Mouse (Mus musculus) inflammation-experienced regulatory T-cells, adult 6 months (primary cell): ENCODE data around the gene Prrt2. TPM values are rescaled to one million over a fixed set of nuclear protein-coding genes. Genes with fewer than 3 reads are reported as not detected.

Experiments
- ATAC-seq: one replicate; pipeline ENCODE4 v1.8.0; 2017
- polyA plus RNA-seq, 3 experiments: library from polyadenylated mRNA; unstranded; fragments of 100-300 nt; shearing (Covaris generic); gene quantifications; one replicate each; pipeline ENCODE4 v1.2.1; 2017

Gene Prrt2
- polyA plus RNA-seq, 3 experiments from 2014 or later = 0.97 to 1.1 TPM; not detected in 1

DNA sequence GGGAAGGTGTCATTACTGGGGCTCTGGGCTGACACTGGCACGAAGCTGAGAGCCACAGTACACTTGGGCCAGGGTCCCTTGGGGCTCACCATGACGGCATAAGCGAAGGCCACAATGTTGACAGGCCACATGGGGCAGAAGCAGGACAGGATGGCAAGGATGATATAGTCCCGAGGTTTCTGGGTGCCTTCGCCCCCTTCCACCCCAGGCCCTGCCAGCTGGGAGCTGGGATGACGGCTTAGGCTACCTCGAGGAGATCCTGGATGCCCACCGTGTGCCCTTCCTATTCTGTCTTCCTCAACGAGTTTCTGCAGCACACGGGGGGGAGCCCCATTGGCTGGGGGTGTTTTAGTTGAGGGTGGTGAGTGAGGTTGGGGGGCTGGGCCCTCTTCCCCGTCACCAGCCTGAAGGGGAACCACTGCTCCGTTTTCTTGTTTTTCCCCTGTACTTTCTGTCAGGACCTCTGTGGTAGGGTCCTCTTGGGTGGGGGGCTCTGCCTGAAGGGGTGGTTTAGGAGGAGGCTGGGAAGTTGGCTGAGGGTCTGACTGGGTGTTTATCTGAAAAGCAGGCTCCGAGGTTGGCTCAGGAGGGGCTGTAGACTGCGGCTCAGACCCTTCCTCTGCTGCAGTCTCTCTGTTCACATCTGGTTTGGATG lies 1.6 kb downstream of the Prrt2 start:
- no peak for ATAC-seq

DNA sequence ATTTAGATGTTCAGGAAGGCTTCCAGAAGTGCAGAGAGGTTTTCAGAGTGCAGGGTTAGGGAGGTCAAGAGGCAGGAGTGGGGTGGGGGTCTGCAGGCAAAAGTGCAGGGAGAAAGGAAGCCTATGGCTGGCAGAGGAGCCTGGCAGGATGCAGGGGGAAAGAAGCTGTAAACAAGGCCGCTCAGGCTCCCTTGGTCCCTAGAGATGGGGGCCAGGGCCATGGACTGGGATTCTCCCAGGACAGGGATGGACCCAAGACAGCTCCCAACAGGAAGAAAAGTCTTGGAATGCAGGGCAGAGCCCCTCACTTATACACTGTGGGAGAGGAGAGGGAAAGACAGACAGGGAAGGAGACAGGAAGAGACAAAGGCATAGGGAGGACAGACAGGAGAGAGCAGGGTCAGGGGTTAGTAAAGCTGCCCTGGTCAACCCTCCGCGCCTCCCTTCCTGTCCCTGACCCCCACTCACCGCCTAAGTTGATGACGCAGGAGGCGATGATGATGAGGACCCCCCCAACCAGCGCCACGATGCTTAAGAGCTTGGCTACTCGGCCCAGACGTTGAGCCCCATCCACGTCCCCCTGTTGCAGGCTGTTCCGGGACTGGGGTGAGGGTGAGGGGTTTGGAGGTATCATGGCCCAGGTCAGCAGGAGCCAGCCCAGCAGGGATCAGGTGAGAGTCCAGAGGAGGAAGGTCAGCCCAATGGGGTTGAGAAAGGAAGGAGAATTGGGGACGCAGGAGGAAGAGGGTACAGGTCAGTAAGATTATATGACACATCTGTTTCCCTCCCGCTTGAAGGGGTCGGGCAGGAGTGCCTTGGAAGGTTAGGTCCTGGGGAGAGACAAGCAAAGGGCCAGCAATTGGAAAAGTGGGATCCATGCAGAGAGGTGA lies 2.4 kb downstream of the Prrt2 start:
- ATAC-seq = no peak

DNA sequence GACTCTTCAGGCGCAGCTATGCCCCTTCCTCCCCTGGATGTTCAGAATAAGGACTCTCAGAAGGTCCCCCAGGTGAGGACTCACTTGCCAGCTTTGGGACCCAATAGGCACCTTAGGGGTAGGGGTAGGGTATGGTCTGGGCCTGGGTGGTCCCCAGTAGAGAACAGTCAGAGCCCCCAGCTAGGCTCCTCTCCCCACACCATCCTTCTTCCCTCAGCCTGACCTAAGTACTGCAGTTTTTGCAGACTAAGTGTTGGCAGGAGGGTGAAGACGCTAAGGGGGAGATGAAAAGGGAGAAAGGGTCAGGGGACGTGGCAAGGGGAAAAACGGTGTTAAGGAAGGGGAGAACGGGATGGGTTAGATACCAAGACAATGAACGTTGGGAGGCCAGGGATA lies 3.1 kb downstream of the Prrt2 start:
- ATAC-seq = no peak

DNA sequence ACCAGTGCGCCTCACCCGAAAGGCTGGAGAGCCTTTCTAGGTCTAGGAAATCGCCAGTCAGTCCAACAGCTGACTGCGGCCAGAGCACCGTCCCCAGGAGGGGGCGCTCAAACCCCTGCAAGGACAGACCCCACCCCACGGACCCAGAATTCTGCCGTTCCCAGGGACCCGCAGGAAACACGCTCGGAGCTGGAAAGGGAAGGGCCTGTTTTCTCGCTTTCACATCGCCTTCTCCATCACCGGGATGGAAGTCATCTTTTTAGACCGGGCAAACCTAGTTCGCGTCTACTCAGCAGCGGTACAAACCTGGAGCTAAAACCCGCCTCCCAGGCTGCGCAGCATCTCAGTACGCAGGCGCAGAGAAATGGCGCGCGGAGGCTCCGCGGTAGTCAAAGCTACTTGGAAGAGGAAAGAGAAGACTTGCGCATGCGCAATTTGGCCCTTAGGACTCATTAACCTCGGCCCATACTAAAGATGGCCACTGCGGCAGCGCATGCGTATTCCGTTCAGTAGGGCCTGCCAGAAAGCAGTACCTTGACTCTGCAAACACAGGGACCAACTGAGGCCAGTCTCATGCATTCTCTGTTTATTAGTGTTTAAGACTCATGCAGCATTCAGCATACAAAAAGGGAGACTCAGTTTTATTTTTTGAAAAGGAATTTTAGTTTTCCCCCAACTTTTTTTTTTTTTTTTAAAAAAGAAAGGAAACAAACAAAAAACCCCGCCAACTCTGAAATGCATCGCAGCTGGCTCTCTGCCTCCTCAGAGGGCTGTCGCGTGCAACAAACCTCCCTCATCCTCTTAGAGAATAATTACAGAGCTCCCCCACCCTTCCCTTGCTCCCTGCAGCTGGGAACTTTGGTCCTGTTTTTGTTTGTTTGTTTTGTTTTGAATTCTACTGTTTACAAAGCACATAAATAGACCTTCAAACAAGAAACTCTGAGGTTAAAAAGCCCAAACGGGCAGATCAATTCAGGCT lies 3.8 kb downstream of the Prrt2 start, which contains the start of gene Pagr1a:
Gene Pagr1a, minus strand, starts transcription at position 382 of the 979 bp plus-strand sequence.
- peak; percentile 71 for ATAC-seq

DNA sequence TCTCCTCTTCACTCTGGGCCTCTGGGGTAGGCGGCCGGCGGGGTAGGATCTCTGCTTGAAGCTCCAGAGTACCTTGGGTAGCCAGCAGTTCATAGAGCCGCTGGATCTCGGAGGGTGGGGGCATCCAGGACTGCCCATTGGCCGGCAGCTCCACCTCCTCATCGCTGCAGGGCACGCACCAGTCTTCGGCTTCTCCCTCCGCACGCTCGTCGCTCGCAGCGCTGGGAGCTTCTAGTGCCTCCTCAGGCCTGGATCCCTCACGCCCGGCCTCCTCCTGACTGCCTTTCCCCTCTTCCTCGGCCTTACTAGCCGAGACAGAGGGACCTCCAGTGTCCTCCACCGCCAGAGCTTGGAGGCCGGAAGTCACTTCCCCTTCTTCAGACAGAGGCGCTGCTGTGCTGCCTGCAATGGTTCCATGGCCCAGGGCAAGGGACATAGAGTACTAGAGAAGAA lies 4.5 kb downstream of the Prrt2 start:
- ATAC-seq = peak; percentile 60

DNA sequence TGATC lies 4.7 kb downstream of the Prrt2 start, which contains the start of gene Pagr1b:
Gene Pagr1b, minus strand, starts transcription at position 4 of the 5 bp plus-strand sequence.
- ATAC-seq = no peak

DNA sequence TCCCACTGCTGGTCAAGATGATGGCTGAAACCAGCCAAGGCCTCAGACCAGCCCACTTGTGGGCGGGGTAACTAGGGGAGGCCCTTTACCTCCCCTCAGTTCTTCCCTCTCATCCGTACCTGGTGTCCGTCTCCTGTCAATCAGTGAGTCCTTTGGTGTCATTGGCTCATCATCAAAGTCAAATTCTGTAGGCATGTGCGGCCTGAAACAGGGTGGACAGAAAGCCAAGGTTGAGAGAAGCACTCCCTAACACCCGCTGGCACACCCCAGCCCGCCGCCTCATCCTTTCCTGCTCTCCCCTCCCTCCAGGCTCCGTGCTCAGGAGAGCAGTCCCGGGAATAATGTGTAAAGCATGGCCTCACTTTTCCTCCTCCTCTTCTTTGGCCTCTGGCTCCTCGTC lies 4.9 kb downstream of the Prrt2 start:
- no peak for ATAC-seq

DNA sequence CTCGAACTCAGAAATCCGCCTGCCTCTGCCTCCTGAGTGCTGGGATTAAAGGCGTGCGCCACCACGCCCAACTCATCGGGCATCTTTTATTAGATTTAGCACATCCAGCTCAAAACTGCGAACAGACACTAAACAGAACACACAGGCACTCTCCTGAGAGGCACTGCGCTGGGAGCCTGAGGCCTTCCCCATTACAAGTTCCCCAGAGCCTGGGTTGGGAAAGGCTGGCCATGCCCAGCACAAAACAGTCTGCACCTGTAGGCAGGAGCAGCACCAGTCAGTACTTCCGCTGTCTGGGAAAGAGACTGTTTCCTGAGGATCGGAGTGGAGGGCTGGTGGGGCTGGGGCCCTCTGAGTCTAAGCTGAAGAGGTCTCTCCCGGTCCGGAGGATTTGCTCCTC lies 6.0 kb downstream of the Prrt2 start:
- ATAC-seq = no peak

DNA sequence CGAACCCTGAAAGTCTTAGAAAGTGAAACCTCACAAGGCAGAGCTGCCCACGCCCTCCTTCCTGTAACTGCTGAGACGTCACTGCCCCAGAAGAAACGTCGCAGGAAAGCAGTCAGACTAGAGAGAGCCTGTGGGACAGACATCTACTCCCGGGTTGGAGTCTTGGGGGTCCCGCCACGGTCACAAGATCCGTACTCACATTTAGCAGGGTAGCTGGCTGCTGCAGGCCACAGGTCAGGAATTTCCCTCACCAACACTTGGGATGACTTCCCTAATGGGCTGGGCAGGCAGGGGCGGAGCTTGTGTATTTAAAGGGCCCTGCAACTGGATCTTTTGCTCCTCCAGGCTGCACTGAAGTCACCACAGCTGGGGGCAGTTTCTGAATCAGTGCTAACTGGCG lies 6.7 kb downstream of the Prrt2 start, which contains the start of gene Mvp:
Gene Mvp, minus strand, starts transcription at position 302 of the 400 bp plus-strand sequence.
- ATAC-seq = peak; percentile 70

DNA sequence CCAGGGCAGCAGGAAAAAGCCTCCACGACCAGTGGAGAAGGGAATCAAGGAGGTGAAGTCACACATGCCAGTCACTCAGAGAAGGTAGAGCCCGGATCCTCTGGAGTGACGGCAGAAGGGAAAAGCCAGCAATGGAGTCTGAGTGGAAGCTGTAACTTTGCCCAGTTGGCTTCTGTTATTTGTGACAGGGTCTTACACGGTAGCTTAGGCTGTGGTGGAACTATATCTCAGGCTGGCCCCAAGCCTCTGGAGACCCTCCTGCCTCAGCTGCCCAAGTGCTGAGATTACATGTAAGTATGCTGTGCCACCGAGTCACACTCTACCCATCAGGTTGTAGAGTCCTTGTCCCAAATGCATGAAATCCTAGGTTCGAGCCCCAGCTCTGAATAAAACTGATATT lies 7.6 kb downstream of the Prrt2 start:
- no peak for ATAC-seq

DNA sequence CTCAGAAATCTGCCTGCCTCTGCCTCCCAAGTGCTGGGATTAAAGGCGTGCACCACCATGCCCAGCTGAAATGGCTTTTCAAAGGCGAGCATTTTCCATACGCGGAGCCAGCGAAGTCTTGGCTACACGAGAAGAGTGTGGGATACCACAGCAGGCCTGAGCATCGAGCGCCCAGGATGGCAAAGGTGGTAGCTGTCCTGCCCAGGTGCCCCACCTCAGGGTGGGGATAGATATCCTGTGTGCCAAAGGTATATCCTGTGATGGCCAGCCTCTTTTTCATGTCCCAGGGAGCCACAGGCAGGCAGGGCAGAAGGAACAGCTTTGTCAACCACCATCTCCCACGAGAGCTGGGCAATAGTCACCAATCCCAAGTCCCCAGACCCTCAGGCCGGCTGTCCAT lies 8.2 kb downstream of the Prrt2 start:
- ATAC-seq = no peak

DNA sequence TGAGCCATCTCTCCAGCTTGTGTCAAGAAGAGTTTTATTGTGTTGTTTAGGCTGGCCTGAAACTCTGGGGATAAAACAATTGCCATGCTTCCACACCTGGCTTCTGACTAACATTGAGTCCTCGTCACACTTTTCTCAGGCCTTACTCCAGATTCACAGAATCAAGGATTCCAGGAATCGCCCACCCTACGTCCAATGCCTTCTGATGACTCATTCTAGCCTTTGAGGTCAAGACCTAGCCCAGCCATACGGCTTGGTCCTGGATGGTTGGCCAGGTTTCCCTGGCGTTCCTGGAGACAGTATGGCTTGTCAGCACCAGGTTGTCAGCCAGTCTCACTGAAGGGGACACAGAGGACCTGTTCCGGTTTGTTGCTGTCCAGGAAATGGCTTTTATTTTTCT lies 8.6 kb downstream of the Prrt2 start:
- ATAC-seq = no peak

DNA sequence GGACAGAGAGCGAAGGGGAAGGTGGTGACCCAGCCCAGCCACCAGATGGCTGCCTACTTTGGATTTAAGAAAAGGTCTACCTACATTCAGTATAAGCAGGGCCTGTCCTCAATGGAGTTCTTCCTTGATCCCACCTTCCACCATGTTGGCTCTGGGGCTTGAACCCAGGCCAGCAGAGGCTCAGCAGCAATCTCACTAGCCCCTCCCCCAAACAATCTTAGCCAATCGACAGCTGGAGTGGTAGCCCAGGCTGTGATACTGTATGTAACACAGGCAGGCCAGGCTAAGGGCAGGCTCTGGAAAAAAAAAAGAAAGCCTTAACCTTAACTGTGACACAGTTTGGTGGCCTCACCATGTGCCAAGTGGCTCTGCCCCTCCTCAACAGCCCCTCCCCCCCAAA lies 9.3 kb downstream of the Prrt2 start:
- no peak for ATAC-seq

DNA sequence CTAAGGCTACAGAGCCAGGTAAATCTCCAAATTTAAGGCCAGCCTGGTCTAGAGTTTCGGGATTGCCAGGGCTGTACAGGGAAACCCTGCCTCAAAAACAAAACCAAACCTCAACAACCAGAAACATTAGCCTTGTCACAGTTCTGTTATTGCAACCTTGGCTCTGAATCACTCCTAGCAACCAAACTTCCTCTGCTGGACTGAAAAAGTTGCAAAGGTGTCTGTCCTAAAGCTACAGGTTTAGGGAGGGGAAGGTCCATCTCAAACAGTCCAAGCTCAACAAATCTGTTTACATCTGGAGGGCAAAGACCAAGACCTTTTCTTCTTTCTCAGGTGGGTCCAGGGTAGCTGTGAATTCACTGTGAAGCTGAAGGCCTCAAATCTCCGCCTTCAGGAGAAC lies 10.0 kb downstream of the Prrt2 start:
- ATAC-seq = no peak

DNA sequence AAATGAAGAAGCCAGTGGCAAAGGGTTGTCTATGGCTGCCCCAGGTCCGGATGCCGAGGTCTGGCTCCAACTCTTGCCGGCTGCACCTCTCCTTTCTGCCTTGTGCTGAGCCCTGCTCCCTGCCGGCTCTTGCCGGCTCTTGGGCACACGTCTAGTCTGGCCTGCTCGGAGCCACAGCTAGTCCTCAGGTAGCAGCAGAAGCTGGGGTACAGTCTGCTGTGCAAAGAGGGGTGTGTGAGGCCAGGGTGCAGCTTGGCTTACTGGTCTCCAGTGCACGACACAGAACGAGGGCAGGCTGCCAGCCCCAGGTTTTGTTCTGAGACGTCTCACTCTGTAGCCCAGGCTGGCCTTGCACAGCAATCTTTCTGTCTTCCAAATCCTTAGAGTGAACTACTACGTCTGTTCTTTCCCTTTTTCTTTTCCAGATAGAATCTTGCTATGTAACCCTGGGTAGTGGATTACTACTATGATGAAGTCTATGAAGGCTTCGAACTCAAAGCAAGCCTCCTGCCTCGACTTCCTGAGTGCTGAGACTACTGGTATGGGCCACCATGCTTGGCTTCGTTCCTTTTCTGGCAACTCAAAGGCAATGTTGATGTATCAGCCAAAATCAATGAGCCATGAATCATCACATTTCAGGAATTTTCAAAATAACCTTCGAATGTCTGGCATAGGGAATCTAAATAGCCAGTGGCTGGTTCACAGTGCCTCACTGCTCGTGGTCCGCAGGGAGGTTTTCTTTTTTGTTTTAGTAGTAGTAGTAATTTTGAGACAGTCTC lies 11.5 kb downstream of the Prrt2 start:
- ATAC-seq = no peak

DNA sequence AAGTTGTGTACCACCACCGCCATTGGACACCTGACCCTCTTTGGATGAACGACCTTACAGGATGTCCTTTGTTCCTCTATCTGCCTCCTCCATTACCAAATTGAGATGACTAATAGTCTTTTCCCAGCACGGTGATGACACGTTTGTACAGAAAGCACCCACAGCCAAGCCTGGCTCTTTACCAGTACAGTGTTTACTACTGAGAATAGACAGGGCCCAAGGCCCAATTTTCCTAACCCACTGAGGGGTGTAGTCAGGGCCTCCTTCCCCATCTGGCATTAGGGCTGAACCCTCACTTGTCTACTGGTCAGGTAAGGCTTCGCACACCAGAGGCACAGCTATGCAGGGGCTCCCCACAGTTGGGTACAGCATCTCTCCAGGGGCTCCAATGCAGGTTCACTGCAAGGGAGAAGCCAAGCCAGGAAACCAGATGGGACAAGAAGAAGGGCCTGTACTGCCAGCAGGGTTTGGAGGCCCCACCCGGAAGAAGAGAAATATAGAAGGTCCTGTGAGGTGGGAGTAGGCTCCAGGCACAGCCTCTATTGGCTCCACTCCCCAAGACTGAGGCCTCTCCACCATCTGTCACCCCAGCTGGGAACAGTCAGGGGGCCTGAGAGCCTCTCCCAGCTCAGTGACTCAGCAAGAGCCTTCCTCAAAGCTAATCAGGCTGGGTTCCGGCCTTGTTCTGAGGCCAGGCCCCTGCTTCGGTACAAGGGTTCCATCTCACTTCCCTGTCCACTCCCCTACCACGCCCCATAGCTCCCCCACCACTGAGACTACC lies 12.6 kb downstream of the Prrt2 start:
- ATAC-seq = no peak

DNA sequence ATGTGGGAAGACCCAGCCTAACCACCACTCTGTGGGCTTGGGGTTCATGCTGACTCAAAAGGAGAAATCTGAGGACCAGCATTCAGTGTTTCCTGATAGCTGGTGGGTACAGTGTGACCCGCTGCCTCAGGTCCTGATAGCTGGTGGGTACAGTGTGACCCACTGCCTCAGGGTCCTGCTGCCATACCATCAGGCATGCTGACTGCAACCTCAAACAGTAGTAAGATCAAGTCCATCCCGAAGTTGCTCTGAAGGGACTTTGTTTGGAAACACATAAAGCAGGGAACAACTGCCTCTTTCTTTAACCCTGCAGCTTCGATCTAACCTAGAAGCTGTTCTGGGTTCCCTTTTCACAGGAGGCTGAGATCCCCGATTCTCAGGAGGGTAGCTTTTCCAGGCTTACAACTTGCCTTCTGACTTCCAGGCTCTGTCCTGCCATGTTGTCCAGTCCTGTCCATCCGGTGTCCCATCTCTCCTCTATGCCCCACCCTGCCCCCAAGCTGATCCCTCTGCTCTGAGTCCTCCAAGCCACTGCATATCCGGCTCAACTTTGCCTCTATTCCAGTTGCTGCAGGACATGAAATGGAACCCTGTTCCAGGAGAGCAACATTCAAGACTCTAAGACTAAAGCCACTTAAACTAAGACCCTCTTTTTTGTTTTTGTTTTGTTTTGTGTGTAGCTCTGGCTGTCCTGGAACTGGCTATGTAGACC lies 13.5 kb downstream of the Prrt2 start:
- ATAC-seq = no peak

DNA sequence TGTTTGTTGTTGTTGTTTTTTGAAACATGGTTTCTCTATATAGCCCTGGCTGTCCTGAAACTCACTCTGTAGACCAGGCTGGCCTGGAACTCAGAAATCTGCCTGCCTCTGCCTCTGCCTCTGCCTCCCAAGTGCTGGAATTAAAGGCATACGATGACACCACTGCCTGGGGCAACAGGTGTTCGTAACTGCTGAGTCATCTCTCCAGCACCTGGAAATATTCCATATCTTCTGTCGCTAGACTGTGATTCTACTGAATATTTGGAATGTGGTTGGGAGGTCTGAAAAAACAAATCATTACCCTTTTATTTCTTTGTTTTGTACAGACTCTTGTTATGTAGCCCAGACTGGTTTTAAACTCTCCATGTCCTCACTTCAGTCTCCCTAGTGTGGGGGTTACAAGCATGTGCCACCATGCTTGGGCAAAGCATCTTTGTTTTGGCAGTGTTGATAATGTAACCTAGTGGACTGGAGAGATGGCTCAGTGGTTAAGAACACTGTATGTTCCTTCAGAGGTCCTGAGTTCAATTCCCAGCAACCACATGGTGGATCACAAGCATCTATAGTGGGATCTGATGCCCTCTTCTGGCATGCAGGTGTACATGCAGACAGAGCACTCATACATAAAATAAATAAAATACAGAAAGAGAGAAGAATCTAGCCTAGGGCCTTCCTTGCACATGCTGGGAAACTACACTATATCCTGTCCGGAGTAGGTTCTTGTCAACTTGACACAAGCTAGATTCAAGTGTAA lies 16.7 kb downstream of the Prrt2 start:
- no peak for ATAC-seq

DNA sequence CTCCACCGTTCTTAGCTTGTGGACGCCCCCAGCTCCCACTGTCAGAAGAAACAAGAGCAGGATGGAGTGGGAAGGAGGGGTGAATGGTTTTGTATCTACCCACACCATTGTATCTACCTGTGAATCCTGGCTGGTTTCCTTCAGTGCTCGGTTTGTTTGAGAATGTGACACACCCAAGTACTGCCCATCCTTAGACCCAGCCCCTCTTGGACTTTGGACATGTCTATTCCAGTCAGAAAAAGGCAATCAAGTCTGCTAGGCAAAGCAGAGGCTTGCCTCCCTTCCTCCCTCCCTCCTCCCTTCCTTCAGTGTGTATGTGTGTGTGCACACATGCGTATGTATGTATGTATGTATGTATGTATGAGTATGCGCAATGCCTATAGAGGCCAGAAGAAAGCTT lies 17.4 kb downstream of the Prrt2 start:
- ATAC-seq = no peak

DNA sequence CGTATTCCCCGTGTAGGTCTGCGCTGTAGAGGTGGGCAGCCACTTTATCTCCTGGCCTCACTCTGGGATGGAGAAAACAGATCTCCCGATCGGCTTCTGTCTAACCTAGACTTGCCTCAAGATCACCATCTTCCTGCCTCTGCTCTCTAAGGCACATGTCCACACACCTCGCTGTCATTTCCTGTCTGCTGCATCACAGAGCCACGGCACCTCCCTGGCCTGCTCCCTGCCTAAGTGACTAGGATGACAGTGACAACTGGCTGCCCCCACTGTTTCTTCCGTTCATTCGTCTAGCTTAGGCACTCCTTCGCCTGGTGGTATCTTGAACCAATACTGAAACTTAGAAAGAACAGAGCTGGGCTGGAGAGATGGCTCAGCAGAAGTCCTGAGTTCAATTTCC lies 21.4 kb downstream of the Prrt2 start:
- peak; percentile 82 for ATAC-seq
